Mouse (Mus musculus) forebrain, embryonic 15.5 days (tissue): ENCODE data around the gene Sgpp1. TPM values are rescaled to one million over a fixed set of nuclear protein-coding genes. Genes with fewer than 3 reads are reported as not detected.
A peak's percentile ranks its signal among the peaks of the same experiment; 100 is the strongest.
"Not testable (repeated sequence)": the region's sequence is repeated elsewhere in the genome, so short reads cannot be mapped to it uniquely, and the experiment has no call there.

Source experiments
- ATAC-seq: fragments of 200-750 bp; cut with Nextera tagmentation; replicated peaks from 2 replicates; pipeline ENCODE4 v1.8.0; 2017; ENCODE audit warnings: mild to moderate bottlenecking, moderate TSS enrichment, moderate library complexity
- H3K27ac ChIP-seq: fragments of 300-500 bp; sonication (generic); replicated peaks from 2 replicates; pipeline ENCODE4 v1.5.1; 2015; ENCODE audit warnings: mild to moderate bottlenecking, inconsistent platforms
- H3K27me3 ChIP-seq: fragments of 300-500 bp; sonication (generic); 2 replicates; pipeline ENCODE4 v1.6.1; 2015; ENCODE audit warnings: inconsistent platforms
- H3K36me3 ChIP-seq: fragments of 300-500 bp; sonication (generic); 2 replicates; pipeline ENCODE4 v1.6.1; 2015; ENCODE audit warnings: mild to moderate bottlenecking, inconsistent platforms
- H3K4me1 ChIP-seq: fragments of 300-500 bp; sonication (generic); 2 replicates; pipeline ENCODE4 v1.6.1; 2015; ENCODE audit warnings: inconsistent platforms
- H3K4me2 ChIP-seq: fragments of 300-500 bp; sonication (generic); replicated peaks from 2 replicates; pipeline ENCODE4 v1.6.1; 2015; ENCODE audit warnings: mild to moderate bottlenecking, inconsistent platforms
- H3K4me3 ChIP-seq: fragments of 300-500 bp; sonication (generic); 2 replicates; pipeline ENCODE4 v1.5.1; 2015; ENCODE audit warnings: mild to moderate bottlenecking, inconsistent platforms
- H3K9ac ChIP-seq: fragments of 300-500 bp; sonication (generic); replicated peaks from 2 replicates; pipeline ENCODE4 v1.6.1; 2015; ENCODE audit warnings: mild to moderate bottlenecking, inconsistent platforms
- H3K9me3 ChIP-seq: fragments of 300-500 bp; sonication (generic); 2 replicates; pipeline ENCODE4 v1.6.1; 2016; ENCODE audit warnings: inconsistent platforms
- WGBS: fragments of 180-500 bp; shearing (Covaris S2); methylation state at CpG from one replicate; pipeline ENCODE4 v1.1.7; 2015; ENCODE audit warnings: mixed read lengths; 5-methylcytosine and 5-hydroxymethylcytosine counted together
- polyA plus RNA-seq: library from polyadenylated mRNA; unstranded; fragments of >200 nt; fragmentation: Nextera tagmentation; extraction: Ambion mirVana; gene quantifications from 2 replicates; pipeline ENCODE4 v1.2.1, GENCODE M21; 2015

The Sgpp1 gene
- polyA plus RNA-seq, 1 experiment from 2014 or later = 15.8 TPM

- no peak for ATAC-seq
- Histone ChIP-seq H3K36me3 (no peaks in the 10 kb centered on the region), H3K9me3 (no peaks in the 10 kb centered on the region), H3K4me1 (no peaks in the 10 kb centered on the region), H3K4me2 (no peak overlapping the region), H3K9ac (no peak overlapping the region), H3K27ac (no peak overlapping the region), H3K27me3 (no peaks in the 10 kb centered on the region), H3K4me3 (no peak overlapping the region)
- 88% methylated on average over 2 of the region's 2 CpGs for WGBS
Observed at GRCm38 (mm10) chr12:75709506-75709905, 26.0 kb downstream of the Sgpp1 start.

- no peak for ATAC-seq
- Histone ChIP-seq H3K4me1 (no peaks in the 10 kb centered on the region), H3K9ac (no peak overlapping the region), H3K4me2 (no peak overlapping the region), H3K36me3 (no peaks in the 10 kb centered on the region), H3K27me3 (no peaks in the 10 kb centered on the region), H3K4me3 (no peak overlapping the region), H3K9me3 (no peaks in the 10 kb centered on the region), H3K27ac (no peak overlapping the region)
- whole genome bisulfite sequencing = 93% methylated on average over 7 of the region's 7 CpGs
Observed at GRCm38 (mm10) chr12:75706670-75707069, 28.9 kb downstream of the Sgpp1 start.

GRCm38 (mm10) chr12:75702739-75703122 lies 32.8 kb downstream of the Sgpp1 start:
- Histone ChIP-seq H3K4me2 (no peak overlapping the region), H3K27me3 (no peaks in the 10 kb centered on the region), H3K36me3 (no peaks in the 10 kb centered on the region), H3K9ac (no peak overlapping the region), H3K4me1 (peaks cover 5% of the 10 kb centered on the region), H3K27ac (no peak overlapping the region), H3K9me3 (no peaks in the 10 kb centered on the region), H3K4me3 (no peak overlapping the region)
- 88% methylated on average over 3 of the region's 3 CpGs for WGBS
- no peak for ATAC-seq

GRCm38 (mm10) chr12:75702084-75702738 lies 33.3 kb downstream of the Sgpp1 start:
- no peaks in the 10 kb centered on the region for H3K36me3 ChIP-seq
- H3K4me1 ChIP-seq = peaks cover 5% of the 10 kb centered on the region
- 73% methylated on average over 14 of the region's 14 CpGs for WGBS
- H3K4me3 ChIP-seq = no peak overlapping the region
- H3K4me2 ChIP-seq = peak overlapping the region; percentile 21; the same call in 1 of the 2 replicates
- no peaks in the 10 kb centered on the region for H3K27me3 ChIP-seq
- ATAC-seq = no peak; the same call in 1 of the 2 replicates
- H3K9ac ChIP-seq = no peak overlapping the region
- no peak overlapping the region for H3K27ac ChIP-seq
- H3K9me3 ChIP-seq = no peaks in the 10 kb centered on the region

GRCm38 (mm10) chr12:75701173-75702083 lies 34.1 kb downstream of the Sgpp1 start:
- no peak overlapping the region for H3K4me3 ChIP-seq
- peak overlapping the region; percentile 21 for H3K4me2 ChIP-seq
- H3K36me3 ChIP-seq = no peaks in the 10 kb centered on the region
- no peaks in the 10 kb centered on the region for H3K27me3 ChIP-seq
- WGBS = 45% methylated on average over 21 of the region's 21 CpGs
- no peak overlapping the region for H3K27ac ChIP-seq
- H3K9ac ChIP-seq = no peak overlapping the region
- H3K4me1 ChIP-seq = peaks cover 5% of the 10 kb centered on the region
- no peaks in the 10 kb centered on the region for H3K9me3 ChIP-seq
- no peak for ATAC-seq

- Histone ChIP-seq H3K27ac (no peak overlapping the region), H3K9ac (no peak overlapping the region), H3K4me1 (peaks cover 5% of the 10 kb centered on the region), H3K4me2 (no peak overlapping the region), H3K27me3 (no peaks in the 10 kb centered on the region), H3K4me3 (no peak overlapping the region), H3K36me3 (no peaks in the 10 kb centered on the region), H3K9me3 (no peaks in the 10 kb centered on the region)
- no peak for ATAC-seq
- WGBS = 97% methylated on average over 3 of the region's 3 CpGs
Observed at GRCm38 (mm10) chr12:75698692-75699091, 36.8 kb downstream of the Sgpp1 start.

- 92% methylated on average over 1 of the region's 1 CpGs for WGBS
- not testable (repeated sequence) for H3K4me1 ChIP-seq, H3K36me3 ChIP-seq, H3K4me3 ChIP-seq, H3K4me2 ChIP-seq, H3K27ac ChIP-seq, H3K9ac ChIP-seq, H3K27me3 ChIP-seq, ATAC-seq, H3K9me3 ChIP-seq
Observed at GRCm38 (mm10) chr12:75695845-75696244, 39.7 kb downstream of the Sgpp1 start.

GRCm38 (mm10) chr12:75689003-75689402 lies 46.5 kb downstream of the Sgpp1 start:
- Histone ChIP-seq H3K27ac (no peak overlapping the region), H3K4me2 (no peak overlapping the region), H3K4me1 (no peaks in the 10 kb centered on the region), H3K27me3 (no peaks in the 10 kb centered on the region), H3K4me3 (no peak overlapping the region), H3K36me3 (no peaks in the 10 kb centered on the region), H3K9ac (no peak overlapping the region), H3K9me3 (no peaks in the 10 kb centered on the region)
- WGBS = 93% methylated on average over 2 of the region's 2 CpGs
- ATAC-seq = no peak

GRCm38 (mm10) chr12:75687314-75687713 lies 48.2 kb downstream of the Sgpp1 start:
- no peaks in the 10 kb centered on the region for H3K9me3 ChIP-seq
- H3K27ac ChIP-seq = no peak overlapping the region
- H3K9ac ChIP-seq = no peak overlapping the region
- H3K36me3 ChIP-seq = no peaks in the 10 kb centered on the region
- no peak for ATAC-seq
- H3K4me2 ChIP-seq = no peak overlapping the region
- 83% methylated on average over 4 of the region's 4 CpGs for WGBS
- no peak overlapping the region for H3K4me3 ChIP-seq
- H3K4me1 ChIP-seq = no peaks in the 10 kb centered on the region
- no peaks in the 10 kb centered on the region for H3K27me3 ChIP-seq

GRCm38 (mm10) chr12:75684026-75684425 lies 51.5 kb downstream of the Sgpp1 start:
- H3K9me3 ChIP-seq, H3K4me1 ChIP-seq, H3K4me3 ChIP-seq, H3K4me2 ChIP-seq, H3K27me3 ChIP-seq, H3K9ac ChIP-seq, H3K36me3 ChIP-seq, H3K27ac ChIP-seq, ATAC-seq: not testable (repeated sequence)
- 82% methylated on average over 4 of the region's 4 CpGs for WGBS

- H3K4me3 ChIP-seq = no peak overlapping the region
- H3K4me1 ChIP-seq = no peaks in the 10 kb centered on the region
- no peaks in the 10 kb centered on the region for H3K27me3 ChIP-seq
- no peaks in the 10 kb centered on the region for H3K9me3 ChIP-seq
- ATAC-seq = no peak
- H3K9ac ChIP-seq = no peak overlapping the region
- no peak overlapping the region for H3K4me2 ChIP-seq
- no peaks in the 10 kb centered on the region for H3K36me3 ChIP-seq
- no peak overlapping the region for H3K27ac ChIP-seq
- 95% methylated on average over 4 of the region's 4 CpGs for WGBS
Observed at GRCm38 (mm10) chr12:75683598-75683997, 51.9 kb downstream of the Sgpp1 start.

GRCm38 (mm10) chr12:75682842-75683241 lies 52.7 kb downstream of the Sgpp1 start:
- Histone ChIP-seq H3K4me1 (no peaks in the 10 kb centered on the region), H3K9me3 (no peaks in the 10 kb centered on the region), H3K4me2 (no peak overlapping the region), H3K4me3 (no peak overlapping the region), H3K36me3 (no peaks in the 10 kb centered on the region), H3K9ac (no peak overlapping the region), H3K27me3 (no peaks in the 10 kb centered on the region), H3K27ac (no peak overlapping the region)
- ATAC-seq = no peak
- WGBS = 85% methylated on average over 2 of the region's 2 CpGs
